Mouse (Mus musculus): Measurements from ENCODE around the gene Wdr20.

DNA sequence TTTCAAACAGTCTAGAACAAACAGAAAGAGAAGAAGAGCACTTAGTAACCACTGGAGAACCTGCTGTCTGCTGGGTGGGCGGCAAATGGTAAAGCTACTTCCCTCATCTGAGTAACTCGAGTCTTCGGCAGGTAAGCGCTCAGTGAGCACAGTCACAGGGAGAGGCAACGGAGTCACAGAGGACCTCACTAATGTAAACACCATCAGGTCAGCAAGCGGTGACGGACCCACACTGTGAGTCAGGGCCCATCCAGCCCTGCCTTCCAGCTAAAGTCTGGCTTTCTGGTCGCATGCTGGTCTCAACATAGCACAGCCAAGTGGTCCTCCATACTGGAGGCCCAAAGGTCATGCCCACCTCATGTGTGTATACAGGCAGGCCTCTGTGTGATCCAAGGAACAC, 81.6 kb downstream of the Wdr20 start:
- TF ChIP-seq GATA1 (IDR thresholded peaks at IDR 0.05; ENCODE audit: borderline replicate concordance, low read length) (no peak), FLI1 (IDR thresholded peaks at IDR 0.05; ENCODE audit: low read length) (no peak)
